ENCODE assay signal across 10 mouse cellular contexts in the genomic region with DNA sequence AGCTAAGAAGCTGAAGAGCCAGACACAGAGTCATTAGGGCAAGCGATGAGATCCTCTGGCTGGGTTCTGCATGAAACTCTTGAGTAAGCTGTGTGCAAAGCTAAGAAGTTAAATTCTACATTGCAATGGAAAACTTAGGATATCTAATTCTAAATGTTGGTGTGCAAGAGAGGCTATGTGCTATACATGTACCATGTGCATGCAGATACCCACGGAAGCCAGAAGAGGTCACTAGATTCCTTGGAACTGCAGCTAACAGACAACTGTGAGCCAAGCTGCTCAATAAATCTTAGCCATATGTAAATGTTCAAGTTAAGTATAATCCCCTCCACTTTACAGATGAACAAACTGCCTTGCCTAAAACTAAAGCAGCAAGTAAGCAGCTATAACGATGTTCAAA. TPM values are rescaled to one million over a fixed set of nuclear protein-coding genes. Genes with fewer than 3 reads are reported as not detected.
A peak's percentile ranks its signal among the peaks of the same experiment; 100 is the strongest.
DNase-seq lines count a peak whose midpoint lies in the region; ATAC-seq and TF ChIP-seq lines count a peak whose summit lies in the region.
"Had no signal": no experiment of that assay in that cellular context is flagged by ENCODE, and none has a peak within 500 bp of the region (broad histone marks: within the 10 kb centered on the region; RNA-seq: fewer than 3 reads in every experiment).

No protein-coding gene starts in this region.

- no peaks in the 10 kb centered on the region for H3K4me1 ChIP-seq in limb, embryonic 11.5 days (ENCODE audit: control insufficient read depth, insufficient read depth, low read length)
- no peaks in the 10 kb centered on the region for H3K4me1 ChIP-seq in limb, embryonic 10.5 days
- no peaks in the 10 kb centered on the region for H3K4me1 ChIP-seq in kidney, adult 2 months (ENCODE audit: control insufficient read depth, insufficient read depth, low read length)
- H3K4me1 ChIP-seq in forebrain, embryonic 11.5 days (replicated peaks; ENCODE audit: control insufficient read depth, insufficient read depth, low read length): no peaks in the 10 kb centered on the region

- no peaks in the 10 kb centered on the region for H3K27me3 ChIP-seq in limb, embryonic 11.5 days (ENCODE audit: control insufficient read depth, insufficient read depth, low read length)
- no peaks in the 10 kb centered on the region for H3K27me3 ChIP-seq in limb, embryonic 10.5 days (ENCODE audit: low read depth, poor library complexity, severe bottlenecking)
- H3K27me3 ChIP-seq in kidney, adult 2 months (replicated peaks; ENCODE audit: control insufficient read depth, insufficient read depth, low read length): no peaks in the 10 kb centered on the region
- H3K27me3 ChIP-seq in forebrain, embryonic 11.5 days (ENCODE audit: control insufficient read depth, insufficient read depth, low read length): no peaks in the 10 kb centered on the region
- H3K27me3 ChIP-seq: heart, embryonic 13.5 days had no signal

- no peak overlapping the region for H3K4me2 ChIP-seq in limb, embryonic 11.5 days (ENCODE audit: low read depth, severe bottlenecking)
- H3K4me2 ChIP-seq in forebrain, embryonic 11.5 days (ENCODE audit: low read depth, low read length, severe bottlenecking): no peak overlapping the region
- H3K4me2 ChIP-seq: heart, embryonic 13.5 days had no signal

- TF ChIP-seq POLR2A in kidney, adult 2 months (IDR thresholded peaks at IDR 0.05; ENCODE audit: low read depth, low read length): no peak

- ATAC-seq in limb, embryonic 11.5 days (ENCODE audit: insufficient number of reproducible peaks, low FRiP score, low TSS enrichment, low read depth): no peak
- peak; percentile 53; the same call in 1 of the 2 replicates for ATAC-seq in monocyte, adult 5-6 weeks (replicated peaks; ENCODE audit: insufficient number of reproducible peaks, low FRiP score, low TSS enrichment, poor library complexity, severe bottlenecking)
- ATAC-seq in forebrain, embryonic 11.5 days (replicated peaks; ENCODE audit: low FRiP score): no peak

- no peak overlapping the region for H3K27ac ChIP-seq in limb, embryonic 11.5 days (replicated peaks; ENCODE audit: low read depth, low read length)
- H3K27ac ChIP-seq in limb, embryonic 10.5 days: no peak overlapping the region
- no peak overlapping the region for H3K27ac ChIP-seq in kidney, adult 2 months (ENCODE audit: insufficient read depth, low read depth, low read length)
- H3K27ac ChIP-seq in forebrain, embryonic 11.5 days (ENCODE audit: low read depth, low read length): no peak overlapping the region
- H3K27ac ChIP-seq: heart, embryonic 13.5 days had no signal

- WGBS in limb, embryonic 11.5 days: 53% methylated on average over 3 of the region's 3 CpGs
- 58% methylated on average over 3 of the region's 3 CpGs for WGBS in limb, embryonic 10.5 days
- WGBS in kidney, adult 2 months: 56% methylated on average over 3 of the region's 3 CpGs
- WGBS in forebrain, embryonic 11.5 days: 56% methylated on average over 3 of the region's 3 CpGs

- H3K4me3 ChIP-seq in limb, embryonic 11.5 days (ENCODE audit: low read depth, low read length): no peak overlapping the region
- H3K4me3 ChIP-seq in limb, embryonic 10.5 days: no peak overlapping the region
- no peak overlapping the region for H3K4me3 ChIP-seq in kidney, adult 2 months (ENCODE audit: insufficient read depth, low read depth, low read length)
- H3K4me3 ChIP-seq in forebrain, embryonic 11.5 days (ENCODE audit: low read depth, low read length): no peak overlapping the region
- H3K4me3 ChIP-seq: heart, embryonic 13.5 days; myocyte had no signal

- peak; percentile 70 for TF ChIP-seq CTCF in kidney, adult 2 months (conservative IDR thresholded peaks at IDR 0.05; ENCODE audit: insufficient read depth, insufficient read length, low read depth, low read length)

- DNase-seq in adrenal gland, adult (ENCODE audit: inconsistent age in 2 of 2, low spot score in 1 of 2): peak; percentile 15 to 67
- DNase-seq in adrenal gland, adult 18-20 months (ENCODE audit: low spot score in 2 of 2): no peak
- DNase-seq in limb, embryonic 11.5 days (ENCODE audit: low spot score): peak; percentile 27
- DNase-seq in limb, embryonic 10.5 days (ENCODE audit: low spot score): no peak
- peak; percentile 12 for DNase-seq in brain, embryonic 18.5 days (ENCODE audit: low read depth, low spot score)
- peak; percentile 59 for DNase-seq in kidney, adult 2 months
- no peak for DNase-seq in forebrain, embryonic 11.5 days (ENCODE audit: low spot score)

- H3K36me3 ChIP-seq in limb, embryonic 11.5 days (ENCODE audit: control insufficient read depth, insufficient read depth, low read length): no peaks in the 10 kb centered on the region
- H3K36me3 ChIP-seq in limb, embryonic 10.5 days: peaks cover 14% of the 10 kb centered on the region
- no peaks in the 10 kb centered on the region; the same call in 1 of the 2 replicates for H3K36me3 ChIP-seq in kidney, adult 2 months (ENCODE audit: control insufficient read depth, insufficient read depth, low read length)
- H3K36me3 ChIP-seq in forebrain, embryonic 11.5 days (ENCODE audit: control insufficient read depth, insufficient read depth, low read length): no peaks in the 10 kb centered on the region

- H3K9me3 ChIP-seq in limb, embryonic 11.5 days (ENCODE audit: control insufficient read depth, low read length): no peaks in the 10 kb centered on the region
- no peaks in the 10 kb centered on the region for H3K9me3 ChIP-seq in limb, embryonic 10.5 days (replicated peaks)
- no peaks in the 10 kb centered on the region for H3K9me3 ChIP-seq in forebrain, embryonic 11.5 days (ENCODE audit: control insufficient read depth, low read length)
- H3K9me3 ChIP-seq: heart, embryonic 13.5 days had no signal

- H3K9ac ChIP-seq in limb, embryonic 11.5 days (ENCODE audit: low read length): no peak overlapping the region
- no peak overlapping the region for H3K9ac ChIP-seq in forebrain, embryonic 11.5 days (ENCODE audit: low read length)
- H3K9ac ChIP-seq: heart, embryonic 13.5 days had no signal

RNA-seq across cellular contexts. Expression of gene 3110021N24Rik, which starts 22.5 kb away (rescaled TPM):
- total RNA-seq in adrenal gland, adult 18-20 months (2021): 1 to 10 TPM in 1 of 2 experiments, under 1 TPM in 1; 0.38 to 1.2 TPM
- polyA plus RNA-seq in limb, embryonic 11.5 days (2014; fragmentation: Nextera tagmentation; extraction: Ambion mirVana): 1.2 and 1.8 TPM in 2 replicates
- polyA plus RNA-seq in limb, embryonic 10.5 days (2016; fragmentation: Nextera tagmentation; extraction: Ambion mirVana): 1.4 TPM in 2 replicates
- polyA plus RNA-seq in kidney, adult 2 months (2012; rRNA removed): 0.05 and 0.16 TPM in 2 replicates
- 2.7 to 4.1 TPM (median 2.8 TPM) in 3 replicates for total RNA-seq in monocyte, adult 5-6 weeks (2017)
- 1.5 and 2.1 TPM in 2 replicates for polyA plus RNA-seq in forebrain, embryonic 11.5 days (2014; fragmentation: Nextera tagmentation; extraction: Ambion mirVana)

Comparison
In these comparisons a context has a peak if more than half of its experiments do, and no peak if none do; other contexts are left out.
1. DNase-seq: peak in adrenal gland, adult (2 of 2), limb, embryonic 11.5 days (single experiment), brain, embryonic 18.5 days (single experiment) and kidney, adult 2 months (single experiment); none in adrenal gland, adult 18-20 months (0 of 2), limb, embryonic 10.5 days (single experiment) and forebrain, embryonic 11.5 days (single experiment).